ENCODE assay signal across 11 mouse cellular contexts in the genomic region with DNA sequence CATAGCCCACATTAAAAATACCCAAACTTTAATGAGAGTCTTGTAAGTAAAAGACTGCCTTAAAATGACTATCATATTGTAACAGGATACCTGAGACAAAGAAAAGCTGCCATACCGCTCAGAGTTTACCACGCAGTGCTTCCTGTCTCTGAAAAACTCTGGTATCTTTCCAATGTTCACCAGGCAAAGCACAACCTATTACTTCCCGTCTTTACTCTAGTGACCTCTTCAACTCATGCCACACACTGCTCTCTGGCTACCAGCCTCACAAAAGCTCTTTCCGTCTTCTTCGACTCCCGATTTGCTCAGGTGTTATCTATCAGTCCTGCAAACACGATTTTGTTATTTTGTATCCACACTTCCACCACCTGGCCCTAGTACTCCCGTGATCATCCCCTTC. TPM values are rescaled to one million over a fixed set of nuclear protein-coding genes. Genes with fewer than 3 reads are reported as not detected.
DNase-seq lines count a peak whose midpoint lies in the region; ATAC-seq and TF ChIP-seq lines count a peak whose summit lies in the region.
"Had no signal": no experiment of that assay in that cellular context is flagged by ENCODE, and none has a peak within 500 bp of the region (broad histone marks: within the 10 kb centered on the region; RNA-seq: fewer than 3 reads in every experiment).

No protein-coding gene starts in this region.

- peak overlapping the region; percentile 25 for H3K4me2 ChIP-seq in heart, embryonic 11.5 days
- 0 out of 2 replicates have a peak overlapping the region, but pooled peaks have one; percentile 5 for H3K4me2 ChIP-seq in stomach, postnatal 0 days (replicated peaks; ENCODE audit: low read depth)

- no peaks in the 10 kb centered on the region for H3K9me3 ChIP-seq in heart, embryonic 11.5 days (replicated peaks; ENCODE audit: control insufficient read depth, low read length)
- no peaks in the 10 kb centered on the region for H3K9me3 ChIP-seq in stomach, postnatal 0 days (ENCODE audit: control insufficient read depth, low read length)

- H3K27ac ChIP-seq in heart, embryonic 11.5 days (ENCODE audit: low read depth, low read length) = no peak overlapping the region
- H3K27ac ChIP-seq in testis, adult 2 months (ENCODE audit: control insufficient read depth, insufficient read depth, low read depth, low read length) = peak overlapping the region; percentile 44; the same call in 1 of the 2 replicates
- H3K27ac ChIP-seq in stomach, postnatal 0 days (replicated peaks) = no peak overlapping the region

- H3K27me3 ChIP-seq in heart, embryonic 11.5 days (ENCODE audit: control insufficient read depth, insufficient read depth, low read length) = no peaks in the 10 kb centered on the region
- no peaks in the 10 kb centered on the region for H3K27me3 ChIP-seq in testis, adult 2 months (ENCODE audit: control insufficient read depth, insufficient read depth, low read length)
- no peaks in the 10 kb centered on the region for H3K27me3 ChIP-seq in stomach, postnatal 0 days (ENCODE audit: control insufficient read depth, insufficient read depth, low read length)

- H3K4me1 ChIP-seq in heart, embryonic 11.5 days (ENCODE audit: control insufficient read depth, insufficient read depth, low read length) = peaks cover 23% of the 10 kb centered on the region
- peaks cover 2% of the 10 kb centered on the region for H3K4me1 ChIP-seq in testis, adult 2 months (ENCODE audit: control insufficient read depth, insufficient read depth, low read length)
- H3K4me1 ChIP-seq in stomach, postnatal 0 days (replicated peaks; ENCODE audit: control insufficient read depth, insufficient read depth) = peaks cover 3% of the 10 kb centered on the region; the same call in 1 of the 2 replicates

- no peak for TF ChIP-seq POLR2A in testis, adult 2 months (IDR thresholded peaks at IDR 0.05; ENCODE audit: control insufficient read depth, low read depth, low read length)

- 0 out of 2 replicates have a peak overlapping the region, but pooled peaks have one; percentile 1 for H3K4me3 ChIP-seq in heart, embryonic 11.5 days (ENCODE audit: low read depth, low read length)
- H3K4me3 ChIP-seq in testis, adult 2 months (ENCODE audit: control insufficient read depth, low read depth, low read length) = peak overlapping the region; percentile 37; the same call in 1 of the 2 replicates
- no peak overlapping the region for H3K4me3 ChIP-seq in stomach, postnatal 0 days (ENCODE audit: low read depth, low read length)

- WGBS in heart, embryonic 11.5 days (ENCODE audit: insufficient replicate concordance) = 26% methylated on average over 8 of the region's 8 CpGs
- 22% methylated on average over 8 of the region's 8 CpGs for WGBS in stomach, postnatal 0 days

- no peaks in the 10 kb centered on the region for H3K36me3 ChIP-seq in heart, embryonic 11.5 days (ENCODE audit: control insufficient read depth, insufficient read depth, low read length)
- no peaks in the 10 kb centered on the region for H3K36me3 ChIP-seq in testis, adult 2 months (ENCODE audit: control insufficient read depth, insufficient read depth, low read length)
- H3K36me3 ChIP-seq in stomach, postnatal 0 days (ENCODE audit: control insufficient read depth, insufficient read depth, low read length) = no peaks in the 10 kb centered on the region

- TF ChIP-seq EP300 in stomach, postnatal 0 days (optimal IDR thresholded peaks at IDR 0.05) = no peak

- no peak for TF ChIP-seq CTCF in testis, adult 2 months (IDR thresholded peaks at IDR 0.05; ENCODE audit: control insufficient read depth, insufficient read depth, insufficient replicate concordance, low read depth, low read length)
- no peak for TF ChIP-seq CTCF in stomach, postnatal 0 days (IDR thresholded peaks at IDR 0.05; ENCODE audit: low read depth)

- no peak for ATAC-seq in heart, embryonic 11.5 days (replicated peaks; ENCODE audit: insufficient number of reproducible peaks, low FRiP score, low TSS enrichment)
- peak; percentile 44 to 51; a peak in 3 of 4 replicates for ATAC-seq in hematopoietic stem cell, adult 5-6 weeks (replicated peaks in 1 of 2; ENCODE audit: insufficient read depth in 1 of 2, low FRiP score in 2 of 2, low TSS enrichment in 1 of 2, low read depth in 1 of 2, poor library complexity in 2 of 2, severe bottlenecking in 2 of 2)
- no peak for ATAC-seq in stomach, postnatal 0 days (ENCODE audit: low FRiP score, low TSS enrichment)
- ATAC-seq in activated CD4-positive, CD25-positive, alpha-beta regulatory T cell, adult 4 months = no peak

- intact Hi-C loops in heart, postnatal 36 days (cut with DNase I) = no loop called here

- no peak for DNase-seq in heart, postnatal 36 days
- no peak for DNase-seq in testis, postnatal 10 days (ENCODE audit: low spot score)
- no peak for DNase-seq in stomach, postnatal 0 days (ENCODE audit: low spot score)
- DNase-seq in adrenal gland, postnatal 4 days (ENCODE audit: low spot score in 2 of 2) = no peak
- DNase-seq: adrenal gland, adult 2 months; cerebellum, adult 8-10 months; kidney, postnatal 36 days had no signal

- H3K9ac ChIP-seq in heart, embryonic 11.5 days (ENCODE audit: low read depth, low read length) = no peak overlapping the region
- no peak overlapping the region for H3K9ac ChIP-seq in stomach, postnatal 0 days (ENCODE audit: low read length)

RNA-seq across cellular contexts. Expression of a gene that starts 7.4 kb away (rescaled TPM):
- 76.9 and 86.7 TPM in 2 replicates for polyA plus RNA-seq in heart, embryonic 11.5 days (2014; fragmentation: Nextera tagmentation; extraction: Ambion mirVana)
- total RNA-seq in heart, postnatal 36 days (2021) = 10 to 100 TPM; 52.6 to 60.9 TPM
- polyA plus RNA-seq in testis, adult 2 months (2012; rRNA removed) = 253 and 333 TPM in 2 replicates
- 476 and 482 TPM in 2 replicates for total RNA-seq in hematopoietic stem cell, adult 5-6 weeks (2017)
- 84.7 and 86.4 TPM in 2 replicates for polyA plus RNA-seq in stomach, postnatal 0 days (2015; fragmentation: Nextera tagmentation; extraction: Ambion mirVana)
- polyA plus RNA-seq in activated CD4-positive, CD25-positive, alpha-beta regulatory T cell, adult 4 months (2017; shearing (Covaris generic)) = 100 to 1,000 TPM; 110 to 118 TPM
- 10 to 100 TPM; 76.5 to 79.3 TPM for total RNA-seq in adrenal gland, postnatal 4 days (2021)

Comparison
In these comparisons a context has a peak if more than half of its experiments do, and no peak if none do; other contexts are left out.
1. ATAC-seq: peak in hematopoietic stem cell, adult 5-6 weeks (2 of 2); none in heart, embryonic 11.5 days (single experiment), stomach, postnatal 0 days (single experiment) and activated CD4-positive, CD25-positive, alpha-beta regulatory T cell, adult 4 months (single experiment).